Mouse (Mus musculus) heart, embryonic 14.5 days (tissue): ENCODE measurements around the gene Kctd18. TPM values are rescaled to one million over a fixed set of nuclear protein-coding genes. Genes with fewer than 3 reads are reported as not detected.
"Not testable (repeated sequence)": the region's sequence is repeated elsewhere in the genome, so short reads cannot be mapped to it uniquely, and the experiment has no call there.

ENCODE experiments used
- ATAC-seq: fragments of 200-750 bp; cut with Nextera tagmentation; 2 replicates; pipeline ENCODE4 v1.8.0; 2017; ENCODE audit warnings: low read depth, moderate TSS enrichment; ENCODE audit not compliant: insufficient number of reproducible peaks, insufficient read depth, low FRiP score
- H3K27ac ChIP-seq, 2 experiments: fragments of 200-500 bp in 1 of 2; fragments of 300-500 bp in 1 of 2; sonication (generic) in 1 of 2; replicated peaks in 1 of 2; 2 replicates each; pipeline ENCODE4 v1.5.1; 2012 to 2014; ENCODE audit warnings: low read depth in 2 of 2, low read length in 2 of 2, control low read depth in 1 of 2, mild to moderate bottlenecking in 1 of 2, mixed read lengths in 1 of 2; ENCODE audit not compliant: control insufficient read depth in 1 of 2, insufficient read depth in 1 of 2
- H3K27me3 ChIP-seq: fragments of 300-500 bp; sonication (generic); 2 replicates; pipeline ENCODE4 v1.6.1; 2014; ENCODE audit warnings: mild to moderate bottlenecking, low read length, control low read depth; ENCODE audit not compliant: control insufficient read depth, insufficient read depth
- H3K36me3 ChIP-seq: fragments of 300-500 bp; sonication (generic); 2 replicates; pipeline ENCODE4 v1.6.1; 2014; ENCODE audit warnings: mild to moderate bottlenecking, control low read depth, low read length, mixed read lengths; ENCODE audit not compliant: control insufficient read depth, insufficient read depth
- H3K4me1 ChIP-seq, 2 experiments: fragments of 200-500 bp in 1 of 2; fragments of 300-500 bp in 1 of 2; sonication (generic) in 1 of 2; 2 replicates each; pipeline ENCODE4 v1.6.1; 2012 to 2014; ENCODE audit warnings: low read length in 2 of 2, control low read depth in 1 of 2, mixed read lengths in 1 of 2; ENCODE audit not compliant: control insufficient read depth in 2 of 2, insufficient read depth in 2 of 2
- H3K4me2 ChIP-seq: fragments of 300-500 bp; sonication (generic); 2 replicates; pipeline ENCODE4 v1.6.1; 2014; ENCODE audit warnings: mild to moderate bottlenecking, low read length
- H3K4me3 ChIP-seq, 2 experiments: fragments of 200-500 bp in 1 of 2; fragments of 300-500 bp in 1 of 2; sonication (generic) in 1 of 2; 2 replicates each; pipeline ENCODE4 v1.5.1; 2012 to 2014; ENCODE audit warnings: low read length in 2 of 2, mild to moderate bottlenecking in 2 of 2, control low read depth in 1 of 2, low read depth in 1 of 2, moderate library complexity in 1 of 2; ENCODE audit not compliant: control insufficient read depth in 1 of 2, insufficient read depth in 1 of 2
- H3K9ac ChIP-seq: fragments of 300-500 bp; sonication (generic); 2 replicates; pipeline ENCODE4 v1.6.1; 2014; ENCODE audit warnings: mild to moderate bottlenecking, low read length
- H3K9me3 ChIP-seq: fragments of 300-500 bp; sonication (generic); 2 replicates; pipeline ENCODE4 v1.6.1; 2016; ENCODE audit warnings: low read length, control low read depth; ENCODE audit not compliant: control insufficient read depth
- WGBS: fragments of 180-500 bp; shearing (Covaris S2); extraction: QIAGEN DNeasy Blood & Tissue Kit; methylation state at CpG from one replicate; pipeline ENCODE4 v1.1.7; 2014; 5-methylcytosine and 5-hydroxymethylcytosine counted together
- polyA plus RNA-seq: library from polyadenylated mRNA; unstranded; fragments of >200 nt; fragmentation: Nextera tagmentation; extraction: Ambion mirVana; gene quantifications from 2 replicates; pipeline ENCODE4 v1.2.1, GENCODE M21; 2014

Gene Kctd18
- polyA plus RNA-seq, 1 experiment from 2014 or later: 11.3 TPM

GRCm38 (mm10) chr1:58030156-58030871 is 11.6 kb upstream of the Kctd18 start:
- ATAC-seq: peak; percentile 87
- 9% methylated on average over 13 of the region's 13 CpGs for WGBS
- peak overlapping the region; percentile 33 to 56 for H3K27ac ChIP-seq
- H3K4me1 ChIP-seq: peaks cover 17 to 30% of the 10 kb centered on the region in 2 experiments
- peak overlapping the region; percentile 51; the same call in 1 of the 2 replicates for H3K9ac ChIP-seq
- H3K27me3 ChIP-seq: no peaks in the 10 kb centered on the region
- no peaks in the 10 kb centered on the region for H3K9me3 ChIP-seq
- peak overlapping the region; percentile 70 for H3K4me2 ChIP-seq
- H3K4me3 ChIP-seq: peak overlapping the region; percentile 32 to 36
- H3K36me3 ChIP-seq: peaks cover 2% of the 10 kb centered on the region

GRCm38 (mm10) chr1:58029636-58030117 is 10.9 kb upstream of the Kctd18 start, which contains the start of gene Aox1:
Gene Aox1 (plus strand): TSS chr1:58029931.
- peak within 1 kb of the TSS; percentile 33 to 56 for H3K27ac ChIP-seq
- peaks cover 8% of the 10 kb centered on the region for H3K36me3 ChIP-seq
- peak; percentile 62 for ATAC-seq
- WGBS: 5% methylated on average over 12 of the region's 12 CpGs
- peak within 1 kb of the TSS; percentile 51; the same call in 1 of the 2 replicates for H3K9ac ChIP-seq
- no peaks in the 10 kb centered on the region for H3K27me3 ChIP-seq
- peak within 1 kb of the TSS; percentile 70 for H3K4me2 ChIP-seq
- H3K4me1 ChIP-seq: peaks cover 17 to 30% of the 10 kb centered on the region in 2 experiments
- peak within 1 kb of the TSS; percentile 32 to 36 for H3K4me3 ChIP-seq
- H3K9me3 ChIP-seq: no peaks in the 10 kb centered on the region

- H3K4me3 ChIP-seq: no peak overlapping the region
- peaks cover 17 to 30% of the 10 kb centered on the region in 2 experiments for H3K4me1 ChIP-seq
- peak overlapping the region; percentile 29; the same call in 1 of the 2 replicates for H3K4me2 ChIP-seq
- peak overlapping the region; percentile 6 to 50; a peak in 1 of 4 replicates for H3K27ac ChIP-seq
- ATAC-seq: no peak
- no peak overlapping the region for H3K9ac ChIP-seq
- 22% methylated on average over 7 of the region's 7 CpGs for WGBS
- no peaks in the 10 kb centered on the region for H3K27me3 ChIP-seq
- no peaks in the 10 kb centered on the region for H3K9me3 ChIP-seq
- H3K36me3 ChIP-seq: peaks cover 22% of the 10 kb centered on the region
These were observed 9.0 kb upstream of the Kctd18 start for GRCm38 (mm10) chr1:58027707-58028106.

DNA sequence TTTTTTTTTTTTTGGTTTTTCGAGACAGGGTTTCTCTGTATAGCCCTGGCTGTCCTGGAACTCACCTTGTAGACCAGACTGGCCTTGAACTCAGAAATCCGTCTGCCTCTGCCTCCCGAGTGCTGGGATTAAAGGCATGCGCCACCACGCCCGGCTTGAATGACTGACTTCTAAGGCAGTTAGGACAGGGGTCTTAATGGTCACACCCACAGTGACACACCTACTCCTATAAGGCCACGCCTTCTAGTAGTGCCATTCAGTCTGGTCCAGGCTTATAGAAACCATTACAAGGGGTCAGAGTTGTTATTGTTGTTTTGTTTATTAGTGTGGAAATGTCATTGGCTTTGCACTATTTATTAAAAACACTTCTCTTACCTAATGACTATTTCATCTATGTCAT is 12.4 kb downstream of the Kctd18 start:
- H3K27ac ChIP-seq, H3K4me2 ChIP-seq, H3K27me3 ChIP-seq, H3K9me3 ChIP-seq, H3K4me3 ChIP-seq, H3K4me1 ChIP-seq, H3K9ac ChIP-seq, ATAC-seq: not testable (repeated sequence)
- 95% methylated on average over 7 of the region's 7 CpGs for WGBS
- peaks cover 53% of the 10 kb centered on the region for H3K36me3 ChIP-seq

DNA sequence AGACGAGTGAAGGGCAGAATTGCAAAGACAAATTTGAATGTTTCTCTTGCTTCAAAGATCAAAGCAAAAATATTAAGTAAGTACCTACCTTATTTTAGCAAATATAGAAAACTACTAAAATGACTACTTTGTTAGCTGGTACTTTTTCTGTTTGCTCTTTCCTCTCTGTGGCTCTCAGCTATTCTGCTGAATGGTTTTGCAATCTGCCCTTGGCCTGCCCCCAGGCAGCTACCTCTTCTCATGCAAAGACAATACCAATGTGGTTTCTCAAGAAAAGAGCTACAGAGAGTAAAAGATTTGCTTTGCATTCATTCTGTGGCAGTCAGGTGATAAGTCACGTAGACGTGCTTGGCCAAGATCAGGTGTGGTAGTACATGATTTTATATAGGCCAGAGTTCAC is 20.6 kb downstream of the Kctd18 start:
- Histone ChIP-seq H3K4me2 (peak overlapping the region; percentile 73), H3K27ac (no peak overlapping the region), H3K4me3 (no peak overlapping the region), H3K4me1 (peaks cover 0 to 18% of the 10 kb centered on the region in 2 experiments; a peak in 2 of 4 replicates), H3K9ac (no peak overlapping the region), H3K36me3 (peaks cover 38% of the 10 kb centered on the region), H3K9me3 (no peaks in the 10 kb centered on the region), H3K27me3 (no peaks in the 10 kb centered on the region)
- ATAC-seq: no peak
- WGBS: 89% methylated on average over 3 of the region's 3 CpGs

- H3K9me3 ChIP-seq: no peaks in the 10 kb centered on the region
- peak overlapping the region; percentile 90 to 97 for H3K4me3 ChIP-seq
- peak overlapping the region; percentile 73 for H3K4me2 ChIP-seq
- under 1% methylated on average over 29 of the region's 29 CpGs for WGBS
- peaks cover 23% of the 10 kb centered on the region for H3K36me3 ChIP-seq
- H3K9ac ChIP-seq: peak overlapping the region; percentile 90
- H3K27ac ChIP-seq: peak overlapping the region; percentile 63 to 72
- peaks cover 0 to 18% of the 10 kb centered on the region in 2 experiments; a peak in 2 of 4 replicates for H3K4me1 ChIP-seq
- no peaks in the 10 kb centered on the region for H3K27me3 ChIP-seq
- peak; percentile 51; the same call in 1 of the 2 replicates for ATAC-seq
These were observed 22.6 kb downstream of the Kctd18 start for GRCm38 (mm10) chr1:57996133-57996615.

GRCm38 (mm10) chr1:57995432-57996132 is 23.2 kb downstream of the Kctd18 start, which contains the start of gene Sgo2a:
Gene Sgo2a (plus strand): TSS chr1:57995971.
- peak; percentile 93 for ATAC-seq
- Histone ChIP-seq H3K36me3 (peaks cover 17% of the 10 kb centered on the region), H3K4me2 (peak within 1 kb of the TSS; percentile 73), H3K27ac (peak within 1 kb of the TSS; percentile 77 to 90), H3K9ac (peak within 1 kb of the TSS; percentile 90), H3K27me3 (no peaks in the 10 kb centered on the region), H3K4me1 (peaks cover 0 to 18% of the 10 kb centered on the region in 2 experiments; a peak in 2 of 4 replicates), H3K4me3 (peak within 1 kb of the TSS; percentile 90 to 97), H3K9me3 (no peaks in the 10 kb centered on the region)
- WGBS: 7% methylated on average over 30 of the region's 30 CpGs
